In genomic region chr3:57276821-57277220, GRCm38 (mm10) we compare ENCODE assay signal across 14 mouse cellular contexts. TPM values are rescaled to one million over a fixed set of nuclear protein-coding genes. Genes with fewer than 3 reads are reported as not detected.
"Had no signal": no experiment of that assay in that cellular context is flagged by ENCODE, and none has a peak within 500 bp of the region (broad histone marks: within the 10 kb centered on the region; RNA-seq: fewer than 3 reads in every experiment).

No protein-coding gene starts in this region.

- H3K4me3 ChIP-seq: limb, embryonic 15.5 days; midbrain, embryonic 12.5 days had no signal

- H3K4me2 ChIP-seq: limb, embryonic 15.5 days; midbrain, embryonic 12.5 days had no signal

- H3K27me3 ChIP-seq: limb, embryonic 15.5 days; midbrain, embryonic 12.5 days had no signal

- H3K27ac ChIP-seq: limb, embryonic 15.5 days; liver, embryonic 14.5 days; midbrain, embryonic 12.5 days had no signal

- ATAC-seq: inflammation-experienced regulatory T-cells, adult 6 months; midbrain, embryonic 16.5 days had no signal

- DNase-seq: kidney, postnatal 14 days; layer of hippocampus, adult 9-11 months; layer of hippocampus, postnatal 36 days; lung, adult 2 months; right cerebral cortex, adult 18-20 months; right cerebral cortex, postnatal 25 days; thymus, adult 18-20 months; thymus, postnatal 14 days had no signal

- H3K9me3 ChIP-seq: limb, embryonic 15.5 days; midbrain, embryonic 12.5 days had no signal

- H3K9ac ChIP-seq: limb, embryonic 15.5 days; liver, embryonic 14.5 days; midbrain, embryonic 12.5 days had no signal

- H3K36me3 ChIP-seq: limb, embryonic 15.5 days; midbrain, embryonic 12.5 days had no signal

- H3K4me1 ChIP-seq: limb, embryonic 15.5 days; midbrain, embryonic 12.5 days had no signal

RNA-seq across cellular contexts. Expression of gene Tm4sf1, which starts 25.0 kb away (rescaled TPM):
- total RNA-seq: megakaryocyte-erythroid progenitor cell, adult 5-6 weeks had no signal
- polyA plus RNA-seq: inflammation-experienced regulatory T-cells, adult 6 months had no signal
